Mouse (Mus musculus) testis, adult 2 months (tissue): ENCODE data around the gene Gimap7. TPM values are rescaled to one million over a fixed set of nuclear protein-coding genes. Genes with fewer than 3 reads are reported as not detected.

Source experiments
- H3K27ac ChIP-seq: fragments of 200-500 bp; 2 replicates; pipeline ENCODE4 v1.5.1; 2012; ENCODE audit warnings: low read depth, low read length; ENCODE audit not compliant: control insufficient read depth, insufficient read depth
- H3K27me3 ChIP-seq: fragments of 200-500 bp; 2 replicates; pipeline ENCODE4 v1.6.1; 2012; ENCODE audit warnings: mild to moderate bottlenecking, low read length, moderate library complexity; ENCODE audit not compliant: control insufficient read depth, insufficient read depth
- H3K36me3 ChIP-seq: fragments of 200-500 bp; 2 replicates; pipeline ENCODE4 v1.6.1; 2012; ENCODE audit warnings: mild to moderate bottlenecking, low read length; ENCODE audit not compliant: control insufficient read depth, insufficient read depth
- H3K4me1 ChIP-seq: fragments of 200-500 bp; 2 replicates; pipeline ENCODE4 v1.6.1; 2012; ENCODE audit warnings: low read length; ENCODE audit not compliant: control insufficient read depth, insufficient read depth
- H3K4me3 ChIP-seq: fragments of 200-500 bp; 2 replicates; pipeline ENCODE4 v1.5.1; 2012; ENCODE audit warnings: low read depth, mild to moderate bottlenecking, low read length, moderate library complexity, mixed read lengths; ENCODE audit not compliant: control insufficient read depth
- CTCF ChIP-seq: fragments of 200-500 bp; IDR thresholded peaks from 2 replicates; pipeline ENCODE4 v1.5.1; 2012; ENCODE audit warnings: low read depth, mild to moderate bottlenecking, inconsistent platforms, low read length, moderate library complexity; ENCODE audit not compliant: control insufficient read depth, insufficient read depth, insufficient replicate concordance
- POLR2A ChIP-seq: fragments of 200-500 bp; IDR thresholded peaks from 2 replicates; pipeline ENCODE4 v1.6.1; 2012; ENCODE audit warnings: low read depth, mild to moderate bottlenecking, inconsistent platforms, low read length, moderate library complexity; ENCODE audit not compliant: control insufficient read depth
- polyA plus RNA-seq: library from polyadenylated mRNA; depleted of rRNA; stranded (reverse); fragments of >200 nt; gene quantifications from 2 replicates; pipeline ENCODE4 v1.2.3, GENCODE M21; 2012

The Gimap7 gene
- polyA plus RNA-seq, 1 experiment, result not detected

DNA sequence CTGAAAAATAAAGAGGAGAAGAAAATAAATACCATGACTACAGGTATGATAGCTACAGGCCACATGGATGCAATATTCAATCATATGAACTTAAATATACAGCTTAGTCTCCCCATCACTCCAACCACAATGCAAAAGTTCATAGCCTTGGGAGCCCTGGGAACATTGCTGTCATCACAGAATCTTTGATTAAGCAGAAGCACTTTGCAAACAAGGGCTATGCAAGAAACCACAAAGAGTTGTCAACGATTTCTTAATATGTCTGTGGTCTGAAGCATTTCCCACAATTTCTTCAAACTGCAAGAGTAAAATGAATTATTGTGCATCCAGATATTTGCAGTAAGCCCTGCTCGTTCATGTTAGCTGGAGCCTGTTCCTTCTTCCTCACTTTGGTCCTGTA, 18.6 kb downstream of the Gimap7 start:
- TF ChIP-seq POLR2A, result no peak
- TF ChIP-seq CTCF, result no peak
- H3K27me3 ChIP-seq, result no peaks in the 10 kb centered on the region
- no peak overlapping the region for H3K4me3 ChIP-seq
- H3K36me3 ChIP-seq, result no peaks in the 10 kb centered on the region
- no peak overlapping the region for H3K27ac ChIP-seq
- no peaks in the 10 kb centered on the region for H3K4me1 ChIP-seq

DNA sequence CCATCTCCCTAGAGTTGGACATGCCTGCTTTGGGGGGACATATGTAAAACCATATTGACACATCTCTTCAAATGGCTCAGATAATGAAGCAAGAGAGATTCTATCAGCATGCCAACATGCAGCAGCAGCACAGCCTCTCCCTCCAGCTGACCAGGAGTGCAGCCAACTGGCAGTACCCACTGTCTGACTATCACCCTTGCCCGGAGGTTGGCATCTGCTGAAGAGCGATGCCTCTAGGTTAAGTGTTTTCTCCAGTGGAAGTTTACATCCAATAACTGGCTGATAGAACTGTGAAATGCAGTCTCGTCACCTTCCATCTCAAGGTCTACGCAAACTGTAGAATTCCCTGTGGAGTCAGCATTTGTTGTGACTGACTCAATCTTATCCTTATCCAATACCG, 19.3 kb downstream of the Gimap7 start:
- TF ChIP-seq POLR2A (no peak), CTCF (no peak)
- Histone ChIP-seq H3K27ac (no peak overlapping the region), H3K36me3 (no peaks in the 10 kb centered on the region)

DNA sequence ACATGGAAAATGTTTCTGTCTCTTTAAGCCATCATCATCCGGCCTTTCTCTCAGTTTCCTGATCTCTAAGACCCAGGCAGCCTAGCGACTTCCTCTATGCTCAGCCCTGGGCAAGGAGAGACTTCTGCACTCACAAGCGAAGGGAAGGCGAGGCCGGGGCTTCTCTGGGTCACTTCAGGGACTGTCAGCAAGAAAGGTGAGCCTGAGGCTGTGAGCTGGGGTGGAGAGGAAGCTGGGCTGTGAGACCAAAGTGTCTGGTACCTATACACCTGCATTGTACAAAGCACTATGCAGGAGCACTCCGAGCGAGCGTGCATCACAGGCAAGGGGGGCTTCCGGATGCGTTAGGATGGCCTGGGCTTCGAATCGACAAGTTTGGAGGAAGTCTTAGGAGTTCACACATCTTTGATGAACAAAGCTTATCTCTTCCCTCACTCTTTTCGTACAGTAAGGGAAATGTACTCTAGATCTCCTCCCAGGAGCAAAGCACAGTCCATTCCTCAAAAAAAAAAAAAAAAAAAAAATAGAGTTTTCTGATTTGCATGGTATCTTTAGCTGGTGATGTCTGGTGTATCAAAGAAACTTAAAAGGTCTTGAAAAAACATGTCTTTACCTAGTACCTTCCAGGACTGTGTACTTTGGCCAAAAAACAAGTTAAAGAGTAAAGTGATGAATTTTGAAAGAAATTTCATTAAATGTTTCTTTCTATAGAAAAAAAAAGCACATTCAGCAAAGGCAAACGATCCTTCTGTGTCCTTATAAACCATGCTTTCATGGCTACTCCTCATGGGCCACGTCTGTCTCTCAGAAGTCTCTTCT, 20.7 kb downstream of the Gimap7 start, which contains the start of gene Gimap1:
Gene Gimap1, plus strand, starts transcription at position 94 of the 819 bp plus-strand sequence.
- Histone ChIP-seq H3K27me3 (no peaks in the 10 kb centered on the region), H3K27ac (no peak within 1 kb of the TSS), H3K36me3 (no peaks in the 10 kb centered on the region), H3K4me3 (peak within 1 kb of the TSS; percentile 24), H3K4me1 (peaks cover 7% of the 10 kb centered on the region; the same call in 1 of the 2 replicates)
- no peak for TF ChIP-seq POLR2A
- TF ChIP-seq CTCF, result no peak

More for the DNA sequence above, 19.3 kb downstream of the Gimap7 start:
- peaks cover 3% of the 10 kb centered on the region; the same call in 1 of the 2 replicates for H3K4me1 ChIP-seq
- H3K4me3 ChIP-seq, result no peak overlapping the region
- H3K27me3 ChIP-seq, result no peaks in the 10 kb centered on the region

DNA sequence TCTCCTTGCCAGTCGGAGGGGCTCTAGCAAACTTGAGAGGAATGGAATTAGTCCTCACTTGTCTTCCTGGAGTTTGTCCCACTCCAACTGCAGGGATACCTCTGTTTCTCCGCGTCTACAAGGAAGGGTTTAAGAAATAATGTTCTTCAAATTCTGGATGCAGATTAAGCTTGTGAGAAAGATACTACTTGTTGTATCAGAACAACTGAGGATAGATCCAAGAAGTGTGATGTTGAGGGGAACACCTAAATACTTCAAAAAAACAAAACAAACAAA, 21.3 kb downstream of the Gimap7 start:
- Histone ChIP-seq H3K27me3 (no peaks in the 10 kb centered on the region), H3K27ac (no peak overlapping the region), H3K4me3 (no peak overlapping the region), H3K4me1 (peaks cover 7% of the 10 kb centered on the region; the same call in 1 of the 2 replicates), H3K36me3 (no peaks in the 10 kb centered on the region)
- TF ChIP-seq POLR2A (no peak), CTCF (no peak)

DNA sequence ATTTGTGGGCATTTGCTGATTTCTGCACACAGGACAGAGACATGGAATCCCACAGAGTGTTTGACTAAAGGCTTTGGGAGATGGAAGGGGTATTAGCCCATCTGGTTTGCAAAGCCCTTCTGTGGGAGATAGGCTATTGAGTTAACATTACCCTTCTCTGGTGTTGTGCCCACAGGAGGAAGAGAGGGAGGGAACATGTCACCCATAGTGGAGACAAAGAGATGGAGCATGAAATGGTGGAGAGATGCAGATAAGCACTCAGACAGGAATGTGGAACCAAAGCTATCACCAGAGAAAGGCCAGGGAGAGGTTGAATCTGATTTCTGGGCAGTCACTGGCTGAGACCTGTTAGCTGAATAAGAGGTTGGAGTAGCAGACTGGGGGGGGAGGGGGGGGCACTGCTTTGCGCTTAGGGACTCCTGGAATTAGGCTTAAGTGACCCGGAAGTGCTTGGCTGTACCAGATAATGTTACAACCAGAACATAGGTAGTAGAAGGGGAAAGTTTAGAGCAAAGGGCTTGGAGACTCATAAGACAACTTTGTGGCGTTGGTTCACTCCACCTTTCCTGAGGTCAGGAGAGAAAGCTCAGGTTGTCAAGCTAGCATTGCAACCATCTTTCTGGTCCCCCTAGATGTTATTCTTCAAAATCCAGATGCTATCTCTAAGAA, 22.2 kb downstream of the Gimap7 start:
- H3K27me3 ChIP-seq, result no peaks in the 10 kb centered on the region
- peaks cover 7% of the 10 kb centered on the region; the same call in 1 of the 2 replicates for H3K4me1 ChIP-seq
- H3K4me3 ChIP-seq, result no peak overlapping the region
- no peaks in the 10 kb centered on the region for H3K36me3 ChIP-seq
- no peak overlapping the region for H3K27ac ChIP-seq
- TF ChIP-seq CTCF (no peak), POLR2A (no peak)

DNA sequence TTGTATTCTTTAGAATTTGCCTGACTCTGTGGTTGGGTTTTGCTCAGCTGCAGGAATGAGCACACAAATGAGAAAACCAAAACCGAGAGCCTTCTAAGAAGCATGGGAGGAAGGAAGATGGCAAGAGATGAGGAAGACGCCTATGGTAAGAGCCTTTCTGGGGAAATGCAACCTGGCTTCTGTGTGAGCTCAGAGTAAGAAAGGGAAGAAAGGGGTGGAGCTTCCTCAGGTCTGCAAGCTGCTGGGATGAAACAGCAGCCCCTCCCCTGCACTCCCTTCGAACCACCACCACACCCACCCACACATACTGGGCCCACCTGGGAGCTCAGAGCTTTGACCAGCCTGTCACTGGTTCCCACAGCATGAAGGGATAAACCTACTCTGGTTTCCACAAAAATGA, 22.9 kb downstream of the Gimap7 start:
- peaks cover 10% of the 10 kb centered on the region; the same call in 1 of the 2 replicates for H3K4me1 ChIP-seq
- no peaks in the 10 kb centered on the region for H3K27me3 ChIP-seq
- H3K36me3 ChIP-seq, result no peaks in the 10 kb centered on the region
- no peak overlapping the region for H3K27ac ChIP-seq
- TF ChIP-seq POLR2A (no peak), CTCF (no peak)
- H3K4me3 ChIP-seq, result no peak overlapping the region

DNA sequence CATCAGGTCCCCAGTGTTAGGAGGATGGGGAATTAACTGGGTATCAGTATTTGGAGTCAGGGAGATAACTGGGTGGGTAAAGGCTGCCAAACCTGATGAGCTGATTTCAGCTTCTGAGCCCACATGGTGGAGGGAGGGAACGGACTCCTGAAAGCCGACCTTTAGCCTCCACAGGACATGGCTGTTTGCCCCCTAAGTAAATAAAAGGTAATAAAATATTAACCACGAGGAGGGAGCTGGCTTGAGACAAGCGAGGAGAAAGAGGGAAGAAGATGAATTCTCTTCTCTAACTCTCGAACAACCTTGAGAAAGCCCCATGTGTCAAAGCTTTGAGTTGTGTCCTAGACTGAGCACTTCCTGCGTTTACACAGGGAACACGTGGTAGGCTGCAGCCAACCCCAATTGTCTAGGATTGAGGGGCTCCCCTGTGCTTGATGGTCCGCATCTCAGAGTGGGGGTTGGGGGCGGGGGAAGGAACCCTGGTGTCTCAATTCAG, 23.3 kb downstream of the Gimap7 start:
- Histone ChIP-seq H3K27me3 (no peaks in the 10 kb centered on the region), H3K4me3 (peak overlapping the region; percentile 30)

More for the DNA sequence above, 23.3 kb downstream of the Gimap7 start:
- no peaks in the 10 kb centered on the region for H3K36me3 ChIP-seq
- H3K4me1 ChIP-seq, result peaks cover 10% of the 10 kb centered on the region; the same call in 1 of the 2 replicates
- no peak for TF ChIP-seq CTCF
- no peak for TF ChIP-seq POLR2A
- H3K27ac ChIP-seq, result no peak overlapping the region
